Mouse (Mus musculus) heart, postnatal 0 days (tissue): ENCODE data around the gene Gm43552. TPM values are rescaled to one million over a fixed set of nuclear protein-coding genes. Genes with fewer than 3 reads are reported as not detected.

Experiments
- ATAC-seq: fragments of 200-750 bp; cut with Nextera tagmentation; 2 replicates; pipeline ENCODE4 v1.8.0; 2017; ENCODE audit warnings: low read depth, moderate number of reproducible peaks, moderate library complexity; ENCODE audit not compliant: insufficient read depth
- DNase-seq: peaks from one replicate; pipeline ENCODE4 v3.0.0-alpha.2; 2016; ENCODE audit warnings: low spot score
- H3K27ac ChIP-seq: fragments of 300-500 bp; sonication (generic); 2 replicates; pipeline ENCODE4 v1.5.1; 2014; ENCODE audit warnings: low read depth, mild to moderate bottlenecking
- H3K27me3 ChIP-seq: fragments of 300-500 bp; sonication (generic); 2 replicates; pipeline ENCODE4 v1.6.1; 2014; ENCODE audit warnings: low read length, mixed read lengths; ENCODE audit not compliant: control insufficient read depth, insufficient read depth
- H3K36me3 ChIP-seq: fragments of 300-500 bp; sonication (generic); replicated peaks from 2 replicates; pipeline ENCODE4 v1.6.1; 2014; ENCODE audit warnings: low read length, mixed read lengths; ENCODE audit not compliant: control insufficient read depth, insufficient read depth
- H3K4me1 ChIP-seq: fragments of 300-500 bp; sonication (generic); 2 replicates; pipeline ENCODE4 v1.6.1; 2014; ENCODE audit warnings: antibody characterized with exemption; ENCODE audit not compliant: control insufficient read depth, insufficient read depth
- H3K4me2 ChIP-seq: fragments of 300-500 bp; sonication (generic); 2 replicates; pipeline ENCODE4 v1.6.1; 2014; ENCODE audit warnings: low read depth, mild to moderate bottlenecking, low read length, moderate library complexity
- H3K4me3 ChIP-seq: fragments of 300-500 bp; sonication (generic); 2 replicates; pipeline ENCODE4 v1.5.1; 2014; ENCODE audit warnings: low read depth, low read length
- H3K9ac ChIP-seq: fragments of 300-500 bp; sonication (generic); replicated peaks from 2 replicates; pipeline ENCODE4 v1.6.1; 2014; ENCODE audit warnings: low read depth, low read length, mixed read lengths
- H3K9me3 ChIP-seq: fragments of 300-500 bp; sonication (generic); replicated peaks from 2 replicates; pipeline ENCODE4 v1.6.1; 2016; ENCODE audit warnings: low read length; ENCODE audit not compliant: control insufficient read depth
- CTCF ChIP-seq: IDR thresholded peaks from 2 replicates; pipeline ENCODE4 v1.5.1; 2016; ENCODE audit warnings: antibody characterized with exemption, control low read depth, low read depth
- EP300 ChIP-seq: IDR thresholded peaks from 2 replicates; pipeline ENCODE4 v1.6.1; 2016; ENCODE audit warnings: antibody characterized with exemption, low read depth
- WGBS: fragments of 180-500 bp; shearing (Covaris S2); extraction: QIAGEN DNeasy Blood & Tissue Kit; methylation state at CpG from one replicate; pipeline ENCODE4 v1.1.7; 2014; 5-methylcytosine and 5-hydroxymethylcytosine counted together
- polyA plus RNA-seq: library from polyadenylated mRNA; unstranded; fragments of >200 nt; fragmentation: Nextera tagmentation; extraction: Ambion mirVana; gene quantifications from 2 replicates; pipeline ENCODE4 v1.2.1, GENCODE M21; 2015
- total RNA-seq: library from RNA; depleted of rRNA; stranded (reverse); fragments of >200 nt; gene quantifications from 2 replicates; pipeline ENCODE4 v1.2.3, GENCODE M21; 2014; ENCODE audit warnings: low replicate concordance

Gene Gm43552
- total and polyA plus RNA-seq, 2 experiments from 2014 or later, result not detected

DNA sequence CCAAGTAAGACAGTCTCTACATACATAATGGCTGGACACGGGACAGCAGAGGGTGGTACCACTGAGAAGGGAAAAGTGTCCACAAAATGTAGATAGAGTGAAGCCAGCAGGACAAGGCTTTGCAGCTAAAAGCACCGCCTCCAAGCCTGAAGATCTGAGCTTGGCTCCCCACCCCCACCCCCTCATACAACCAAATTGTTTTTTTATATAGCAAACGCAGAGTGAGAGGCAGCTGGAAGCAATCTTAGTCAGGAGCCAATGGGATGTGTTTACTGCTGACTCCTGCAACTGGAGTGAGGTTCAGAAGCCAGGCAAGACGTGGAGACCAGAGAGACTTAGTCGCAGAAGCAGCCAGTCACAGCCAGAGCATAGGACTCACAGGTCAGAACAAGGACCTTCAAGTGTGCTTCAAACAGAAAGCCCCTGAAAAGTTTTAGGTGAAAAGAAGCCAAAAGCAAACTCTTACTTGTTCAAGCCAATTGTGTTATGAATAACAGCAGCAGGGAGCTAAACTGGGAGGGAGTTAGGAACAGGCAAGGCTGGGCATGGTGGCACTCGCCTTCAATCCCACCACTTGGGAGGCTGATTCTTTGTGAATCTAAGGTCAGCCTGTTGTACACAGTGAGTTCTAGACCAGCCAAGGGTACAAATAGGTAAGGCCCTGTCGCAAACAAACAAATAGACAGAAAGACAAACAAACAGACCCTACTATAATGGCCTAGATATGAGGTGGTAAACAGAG is 35.4 kb downstream of the Gm43552 start:
- ATAC-seq, result peak; percentile 22; the same call in 1 of the 2 replicates

DNA sequence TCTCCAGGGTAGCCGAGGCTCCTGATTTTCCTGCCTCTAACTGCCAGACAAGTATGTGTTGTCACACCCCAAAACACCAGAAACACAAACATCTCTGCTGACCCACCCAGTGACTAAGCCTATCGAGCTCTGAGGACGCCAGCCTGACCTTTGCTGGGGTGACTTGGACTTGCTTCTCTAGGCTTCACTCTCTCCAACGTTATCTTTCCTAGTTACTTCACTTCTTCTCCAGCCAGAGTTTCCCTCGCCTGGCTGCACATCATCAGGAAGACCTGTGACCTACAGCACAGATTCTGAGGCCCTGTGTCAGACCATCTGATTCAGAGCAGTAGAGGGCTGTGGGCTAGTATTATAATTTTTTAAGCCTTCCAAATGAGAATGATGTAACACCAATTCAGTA is 37.9 kb downstream of the Gm43552 start:
- Histone ChIP-seq H3K9ac (no peak overlapping the region), H3K36me3 (peaks cover 30% of the 10 kb centered on the region), H3K9me3 (no peaks in the 10 kb centered on the region), H3K4me1 (peaks cover 39% of the 10 kb centered on the region), H3K27ac (peak overlapping the region; percentile 79; the same call in 1 of the 2 replicates), H3K4me2 (no peak overlapping the region), H3K4me3 (no peak overlapping the region), H3K27me3 (no peaks in the 10 kb centered on the region)
- 29% methylated on average over 5 of the region's 5 CpGs for WGBS
- DNase-seq (peak; percentile 50), ATAC-seq (peak; percentile 37; the same call in 1 of the 2 replicates)
- TF ChIP-seq CTCF, result no peak
- TF ChIP-seq EP300, result no peak

More for the DNA sequence above, 35.4 kb downstream of the Gm43552 start:
- Histone ChIP-seq H3K9me3 (no peaks in the 10 kb centered on the region), H3K4me3 (no peak overlapping the region), H3K27me3 (no peaks in the 10 kb centered on the region), H3K4me2 (no peak overlapping the region), H3K4me1 (peaks cover 47% of the 10 kb centered on the region), H3K9ac (no peak overlapping the region), H3K36me3 (peaks cover 19% of the 10 kb centered on the region), H3K27ac (peak overlapping the region; percentile 79)
- peak; percentile 32 for DNase-seq
- TF ChIP-seq EP300 (no peak), CTCF (no peak)
- WGBS, result 61% methylated on average over 7 of the region's 7 CpGs

DNA sequence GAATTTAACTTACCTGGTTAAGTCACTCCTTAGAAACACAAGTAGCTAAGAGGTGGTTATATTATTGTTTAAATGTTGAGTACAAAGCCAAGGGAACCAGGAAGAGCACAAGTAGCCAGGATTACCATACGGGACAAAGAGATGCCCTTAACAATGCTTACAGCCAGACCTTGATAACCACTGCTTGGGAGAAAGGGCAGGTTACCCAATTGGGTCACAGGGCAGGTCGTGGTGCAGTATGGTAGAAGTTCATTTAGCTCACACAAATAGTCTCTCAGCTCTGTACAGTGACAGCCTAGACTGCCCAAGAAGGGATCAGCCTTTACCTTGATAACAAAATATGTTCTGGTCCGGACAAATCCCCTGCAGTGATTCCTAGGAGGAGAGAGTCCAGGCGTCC is 43.7 kb downstream of the Gm43552 start:
- no peak overlapping the region for H3K9ac ChIP-seq
- no peak overlapping the region for H3K4me2 ChIP-seq
- ATAC-seq (no peak), DNase-seq (no peak)
- TF ChIP-seq CTCF, result no peak
- TF ChIP-seq EP300, result no peak
- H3K4me1 ChIP-seq, result no peaks in the 10 kb centered on the region
- H3K9me3 ChIP-seq, result no peaks in the 10 kb centered on the region
- peaks cover 50% of the 10 kb centered on the region for H3K36me3 ChIP-seq
- no peak overlapping the region for H3K27ac ChIP-seq
- H3K4me3 ChIP-seq, result no peak overlapping the region
- H3K27me3 ChIP-seq, result no peaks in the 10 kb centered on the region
- WGBS, result 83% methylated on average over 4 of the region's 4 CpGs

DNA sequence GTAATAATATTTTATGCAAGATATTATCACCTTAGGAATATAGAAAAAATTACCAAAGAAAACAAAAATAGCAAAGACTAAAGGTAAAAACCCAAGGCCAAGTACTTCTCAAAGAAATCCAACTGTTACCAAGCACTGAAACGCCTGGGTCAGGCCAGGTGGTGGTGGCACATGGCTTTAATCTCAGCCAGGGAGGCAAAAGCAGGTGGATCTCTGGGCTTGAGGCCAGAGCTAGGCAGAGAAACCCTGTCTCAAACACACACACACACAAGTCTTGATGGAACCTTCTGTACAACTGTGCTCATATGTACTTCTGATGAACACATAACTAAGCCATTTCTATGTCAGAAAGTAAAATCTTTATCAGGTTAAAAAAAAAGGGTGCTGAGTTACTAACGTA is 44.8 kb downstream of the Gm43552 start:
- TF ChIP-seq CTCF, result no peak
- no peak for TF ChIP-seq EP300
- Histone ChIP-seq H3K9ac (no peak overlapping the region), H3K4me1 (no peaks in the 10 kb centered on the region), H3K27ac (no peak overlapping the region), H3K4me3 (no peak overlapping the region), H3K4me2 (no peak overlapping the region), H3K9me3 (no peaks in the 10 kb centered on the region), H3K27me3 (no peaks in the 10 kb centered on the region), H3K36me3 (peaks cover 41% of the 10 kb centered on the region)
- WGBS, result 78% methylated on average over 2 of the region's 2 CpGs
- ATAC-seq (no peak), DNase-seq (no peak)

DNA sequence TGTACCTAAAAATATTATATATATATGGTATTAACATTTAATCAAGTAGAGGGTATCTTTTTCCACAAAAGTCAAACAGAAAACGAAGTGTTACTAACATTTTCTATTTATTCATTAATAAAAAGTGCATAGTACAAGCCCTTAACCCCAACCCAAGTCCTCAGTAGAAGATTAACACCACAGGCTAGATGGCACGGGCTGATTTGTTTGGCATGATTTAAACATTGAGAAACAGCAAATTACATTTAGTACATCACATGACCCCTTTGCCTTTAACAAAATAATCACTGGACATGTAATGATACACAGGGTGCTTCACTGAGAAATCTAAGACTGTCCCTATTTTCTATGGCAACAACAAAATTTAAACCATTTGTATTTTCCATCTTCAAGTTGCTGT is 45.9 kb downstream of the Gm43552 start:
- Histone ChIP-seq H3K9ac (no peak overlapping the region), H3K27ac (no peak overlapping the region), H3K9me3 (no peaks in the 10 kb centered on the region), H3K36me3 (peaks cover 33% of the 10 kb centered on the region), H3K4me1 (no peaks in the 10 kb centered on the region), H3K4me3 (no peak overlapping the region), H3K27me3 (no peaks in the 10 kb centered on the region), H3K4me2 (no peak overlapping the region)
- TF ChIP-seq CTCF (no peak), EP300 (no peak)
- ATAC-seq, result no peak
- no peak for DNase-seq
- 83% methylated on average over 2 of the region's 2 CpGs for WGBS

DNA sequence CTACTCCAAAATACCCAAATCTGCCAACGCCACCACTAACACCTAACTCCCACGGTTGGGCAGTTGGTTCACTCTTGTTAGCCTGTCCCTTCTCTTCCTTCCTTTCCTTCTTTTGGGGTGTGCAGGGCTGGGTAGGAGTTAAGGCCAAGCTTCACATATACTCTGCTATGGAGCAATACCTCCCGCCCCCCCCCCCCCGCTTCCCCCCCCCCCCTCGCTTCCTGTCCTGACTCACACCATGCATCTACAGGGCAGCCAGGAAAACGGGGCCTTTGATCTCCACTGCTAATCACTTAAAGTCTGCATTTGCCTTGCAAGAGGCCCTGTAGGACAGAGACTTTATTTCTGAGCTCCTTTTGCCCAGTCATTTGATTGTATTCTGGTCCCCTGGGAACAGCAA is 47.7 kb downstream of the Gm43552 start:
- DNase-seq (no peak), ATAC-seq (no peak)
- Histone ChIP-seq H3K9ac (no peak overlapping the region), H3K27ac (no peak overlapping the region), H3K4me3 (no peak overlapping the region), H3K27me3 (no peaks in the 10 kb centered on the region), H3K36me3 (peaks cover 22% of the 10 kb centered on the region), H3K4me1 (no peaks in the 10 kb centered on the region), H3K4me2 (no peak overlapping the region), H3K9me3 (no peaks in the 10 kb centered on the region)
- WGBS, result 33% methylated on average over 3 of the region's 6 CpGs
- TF ChIP-seq CTCF (no peak), EP300 (no peak)
